Mouse (Mus musculus) left cerebral cortex, adult 2 months (tissue): ENCODE results near the gene Lmx1a. TPM values are rescaled to one million over a fixed set of nuclear protein-coding genes. Genes with fewer than 3 reads are reported as not detected.

ENCODE experiments used
- DNase-seq, 2 experiments: peaks; one replicate each; pipeline ENCODE4 v3.0.0; 2021 to 2022; ENCODE audit warnings: low spot score in 2 of 2, mixed read lengths in 1 of 2; ENCODE audit errors: extremely low spot score in 1 of 2
- H3K27ac ChIP-seq: fragments of 200-600 bp; 2 replicates; pipeline ENCODE4 v1.8.1; 2022
- H3K4me3 ChIP-seq: fragments of 200-600 bp; 2 replicates; pipeline ENCODE4 v1.8.1; 2022
- CTCF ChIP-seq: fragments of 200-600 bp; IDR thresholded peaks from 2 replicates; pipeline ENCODE4 v1.8.1; 2022; ENCODE audit warnings: antibody characterized with exemption, mild to moderate bottlenecking, moderate library complexity
- intact Hi-C: fragments of 180-260 bp; cut with DNase I; formaldehyde crosslinking; loops from one replicate; pipeline ENCODE4 v1.15.1; 2025
- total RNA-seq, 2 experiments: library from RNA; stranded (reverse); gene quantifications; 2 replicates each; pipeline ENCODE4 v1.2.3; 2021

Lmx1a gene
- total RNA-seq, 2 experiments from 2014 or later = not detected

- H3K4me3 ChIP-seq = no peak overlapping the region
- DNase-seq = no peak
- intact Hi-C loops = no loop called here
- no peak overlapping the region for H3K27ac ChIP-seq
- TF ChIP-seq CTCF = no peak
Measured at GRCm38 (mm10) chr1:167760307-167760706, 71.3 kb downstream of the Lmx1a start.

DNA sequence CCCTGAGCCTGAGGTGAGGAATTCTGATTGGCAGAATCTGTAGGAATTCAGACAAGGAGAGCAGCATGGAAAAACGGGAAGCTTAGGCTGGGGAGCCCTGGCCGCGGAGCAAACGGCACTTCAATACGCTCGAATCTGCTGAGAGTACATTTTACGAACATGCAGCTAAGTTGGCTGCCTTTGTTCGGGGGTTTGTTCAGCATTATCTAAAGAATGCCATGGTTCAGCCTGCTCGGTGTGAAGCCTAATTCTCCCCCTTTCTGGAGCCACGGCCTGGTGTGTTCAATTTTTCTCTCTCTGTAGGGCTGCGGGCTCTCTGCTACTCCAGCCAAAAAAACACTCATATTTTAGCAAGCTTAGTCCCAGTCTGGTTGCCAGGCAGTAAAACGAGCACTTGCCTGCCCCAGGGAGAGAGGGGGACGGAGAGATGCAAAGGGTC is 72.8 kb downstream of the Lmx1a start:
- DNase-seq = no peak
- no peak for TF ChIP-seq CTCF

GRCm38 (mm10) chr1:167766619-167767018 is 77.6 kb downstream of the Lmx1a start:
- no peak for TF ChIP-seq CTCF
- intact Hi-C loops = no loop called here
- H3K4me3 ChIP-seq = no peak overlapping the region
- no peak for DNase-seq
- H3K27ac ChIP-seq = no peak overlapping the region

More for the DNA sequence above, 72.8 kb downstream of the Lmx1a start:
- intact Hi-C loops = no loop called here
- no peak overlapping the region for H3K27ac ChIP-seq
- H3K4me3 ChIP-seq = no peak overlapping the region

- Histone ChIP-seq H3K4me3 (no peak overlapping the region), H3K27ac (no peak overlapping the region)
- TF ChIP-seq CTCF = no peak
- DNase-seq = no peak
- intact Hi-C loops = no loop called here
Measured at GRCm38 (mm10) chr1:167770457-167770856, 81.4 kb downstream of the Lmx1a start.

GRCm38 (mm10) chr1:167779766-167780488 is 90.9 kb downstream of the Lmx1a start:
- intact Hi-C loops = loop anchor here (5.0 kb wide), 1 partner anchor 108 kb away; no protein-coding TSS in a partner anchor
- TF ChIP-seq CTCF = no peak; the same call in 1 of the 2 replicates
- Histone ChIP-seq H3K4me3 (no peak overlapping the region), H3K27ac (no peak overlapping the region)
- DNase-seq = peak in 1 of 2 experiments; percentile 23

DNA sequence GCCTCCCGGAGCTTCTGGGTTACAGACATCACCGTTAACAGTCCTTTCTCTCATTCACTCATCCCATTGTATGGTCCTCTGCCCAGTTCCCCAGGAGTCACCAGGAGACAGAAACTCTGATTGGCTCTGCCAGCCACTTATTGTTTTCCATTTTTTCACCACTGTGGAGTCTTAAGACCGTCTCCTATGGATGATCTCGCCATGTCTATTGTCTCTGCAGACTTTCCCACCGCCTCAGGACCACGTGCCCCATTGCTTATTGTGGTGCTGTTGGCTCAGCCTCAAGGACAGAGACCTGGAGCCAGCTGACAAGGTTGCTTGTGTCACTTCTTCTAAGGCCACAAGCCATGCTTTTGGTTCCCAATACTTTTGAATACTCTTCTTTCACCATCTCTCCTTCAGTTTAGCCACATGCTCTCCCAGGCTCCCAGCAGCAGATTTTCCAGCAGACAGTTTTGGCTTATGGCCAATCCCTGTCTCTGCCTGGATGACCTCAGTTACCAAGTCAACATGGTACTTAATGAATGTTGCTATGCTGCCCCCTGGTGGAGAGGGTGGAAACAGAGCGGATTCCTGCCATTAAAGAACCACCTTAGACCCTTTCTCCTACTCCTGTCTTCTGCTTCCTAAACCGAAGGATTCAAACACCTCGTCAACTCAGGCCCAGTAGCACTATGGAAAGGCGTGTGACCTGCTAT is 92.9 kb downstream of the Lmx1a start:
- intact Hi-C loops = loop anchor here (5.0 kb wide), 1 partner anchor 110 kb away; no protein-coding TSS in a partner anchor
- peak; percentile 73 for TF ChIP-seq CTCF
- Histone ChIP-seq H3K4me3 (no peak overlapping the region), H3K27ac (no peak overlapping the region)
- DNase-seq = peak; percentile 18 to 31

DNA sequence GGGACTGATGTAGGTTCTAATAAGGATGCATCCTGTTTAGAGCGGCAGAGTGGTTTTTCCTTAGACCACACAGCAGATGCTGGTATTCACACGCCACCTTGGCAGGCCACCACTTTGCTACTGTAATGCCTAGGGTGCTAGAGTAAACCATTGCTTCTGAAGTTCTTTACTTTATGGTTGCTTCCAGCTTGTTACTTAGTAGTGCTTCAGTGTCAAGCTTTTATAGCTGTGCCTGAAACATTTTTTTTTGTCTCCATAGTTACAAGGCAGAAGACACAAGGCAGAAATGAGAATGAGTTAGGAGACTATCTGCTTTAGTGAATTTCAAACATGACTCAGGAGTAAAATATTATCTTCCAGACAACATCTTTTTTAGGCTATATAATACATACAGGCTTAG is 95.0 kb downstream of the Lmx1a start:
- no peak for DNase-seq
- TF ChIP-seq CTCF = no peak
- Histone ChIP-seq H3K4me3 (no peak overlapping the region), H3K27ac (no peak overlapping the region)
- intact Hi-C loops = loop anchor here (5.0 kb wide), 1 partner anchor 112 kb away; no protein-coding TSS in a partner anchor

DNA sequence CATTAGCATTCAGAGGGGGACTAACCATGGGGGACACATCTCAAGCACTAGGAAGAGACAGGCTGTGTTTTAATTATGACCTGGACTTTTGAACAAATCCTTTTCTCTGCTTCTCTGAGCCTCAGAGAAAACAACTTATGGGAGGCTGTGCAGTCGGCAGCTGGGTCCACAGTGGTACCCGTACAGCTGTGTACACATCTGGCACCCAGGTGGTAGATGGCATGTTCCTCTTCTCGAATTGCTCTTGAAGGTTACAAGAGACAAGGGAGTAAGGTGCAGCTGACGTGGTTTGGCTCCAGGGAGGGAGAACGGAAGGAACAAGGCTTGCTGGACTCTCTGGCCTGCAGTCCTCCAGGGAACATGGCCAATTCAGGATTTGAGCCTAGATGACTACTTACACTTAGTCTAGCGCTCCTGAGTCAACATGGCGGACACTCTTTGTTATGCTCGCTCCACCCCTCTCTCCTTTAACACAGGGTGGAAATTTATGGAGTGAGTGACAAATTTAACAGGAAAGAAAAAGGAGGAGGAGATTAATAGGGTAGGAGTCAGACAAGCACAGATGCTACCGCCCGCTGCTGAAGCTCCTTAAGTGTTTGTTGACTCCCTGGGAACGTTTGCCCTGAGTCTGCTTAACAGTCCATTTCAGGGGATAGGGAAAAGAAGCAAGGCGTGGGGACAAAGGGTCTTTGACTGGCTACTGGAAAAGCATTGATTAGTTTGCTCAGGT is 99.8 kb downstream of the Lmx1a start:
- H3K4me3 ChIP-seq = no peak overlapping the region
- no peak for DNase-seq
- no peak for TF ChIP-seq CTCF
- no peak overlapping the region for H3K27ac ChIP-seq
- intact Hi-C loops = no loop called here

- Histone ChIP-seq H3K4me3 (no peak overlapping the region), H3K27ac (no peak overlapping the region)
- intact Hi-C loops = no loop called here
- no peak for TF ChIP-seq CTCF
- no peak for DNase-seq
Measured at GRCm38 (mm10) chr1:167789448-167789847, 100.4 kb downstream of the Lmx1a start.

- DNase-seq = no peak
- Histone ChIP-seq H3K4me3 (no peak overlapping the region), H3K27ac (no peak overlapping the region)
- intact Hi-C loops = no loop called here
- no peak for TF ChIP-seq CTCF
Measured at GRCm38 (mm10) chr1:167790688-167791087, 101.7 kb downstream of the Lmx1a start.

DNA sequence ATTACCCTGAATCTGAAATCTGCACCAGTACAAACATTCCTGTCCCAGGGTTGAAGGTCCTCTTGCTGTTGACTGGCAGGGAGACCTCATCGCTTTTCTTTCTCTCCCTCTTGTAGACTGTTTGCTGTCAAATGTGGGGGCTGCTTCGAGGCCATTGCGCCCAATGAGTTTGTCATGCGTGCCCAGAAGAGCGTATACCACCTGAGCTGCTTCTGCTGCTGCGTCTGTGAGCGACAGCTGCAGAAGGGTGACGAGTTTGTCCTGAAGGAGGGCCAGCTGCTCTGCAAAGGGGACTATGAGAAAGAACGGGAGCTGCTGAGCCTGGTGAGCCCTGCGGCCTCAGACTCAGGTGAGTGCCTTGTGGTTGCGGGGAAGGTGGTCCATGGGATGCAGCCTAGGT is 102.2 kb downstream of the Lmx1a start:
- Histone ChIP-seq H3K27ac (no peak overlapping the region), H3K4me3 (no peak overlapping the region)
- TF ChIP-seq CTCF = no peak
- no peak for DNase-seq
- intact Hi-C loops = no loop called here

DNA sequence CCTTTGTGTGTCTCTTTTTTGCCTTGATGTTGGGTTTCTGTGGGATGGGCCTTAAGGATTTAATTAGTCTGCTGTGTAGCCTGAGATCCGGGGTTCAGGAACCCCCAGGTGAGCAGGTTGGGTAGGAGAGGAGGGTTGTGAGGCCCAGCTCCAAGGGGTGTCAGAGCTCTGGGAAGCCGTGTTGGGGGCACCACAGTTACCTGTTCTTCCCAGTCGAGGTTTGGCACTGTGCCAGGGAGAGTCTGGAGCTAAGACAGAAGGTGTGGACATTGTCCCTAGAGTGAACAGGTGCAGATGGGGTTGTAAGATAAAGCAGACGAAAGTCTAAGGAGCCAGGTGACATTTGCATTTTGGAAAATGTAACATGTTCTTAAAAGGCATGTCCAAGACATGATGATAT is 112.9 kb downstream of the Lmx1a start:
- Histone ChIP-seq H3K4me3 (no peak overlapping the region), H3K27ac (no peak overlapping the region)
- DNase-seq = no peak
- no peak for TF ChIP-seq CTCF
- intact Hi-C loops = no loop called here
